Mouse (Mus musculus): ENCODE data around the gene Slc12a3. TPM values are rescaled to one million over a fixed set of nuclear protein-coding genes. Genes with fewer than 3 reads are reported as not detected.

Gene Slc12a3
- total RNA-seq, 1 experiment from 2014 or later, result 0.09 TPM

GRCm38 (mm10) chr8:94333345-94333744 is 4.3 kb downstream of the Slc12a3 start:
- no peak for DNase-seq

DNA sequence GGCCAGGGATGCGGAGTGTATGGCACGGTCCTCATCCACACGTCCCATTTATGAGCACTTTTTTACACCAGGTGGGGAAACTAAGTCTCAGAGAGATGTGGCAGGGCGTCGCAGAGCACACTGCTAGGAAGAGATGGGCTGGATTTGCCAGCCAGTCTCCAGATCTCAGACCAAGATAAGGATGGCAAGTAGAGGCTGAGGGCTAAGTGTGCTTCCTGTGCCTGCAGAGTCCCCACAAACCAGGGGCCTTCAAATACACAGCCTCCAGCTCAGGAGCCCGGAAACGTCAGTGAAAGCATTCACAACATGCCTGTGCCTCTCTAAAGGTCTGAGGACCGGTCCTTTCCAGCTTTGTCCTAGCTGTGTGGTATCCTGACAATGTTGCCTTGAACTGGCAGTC is 8.6 kb downstream of the Slc12a3 start:
- no peak for DNase-seq

DNA sequence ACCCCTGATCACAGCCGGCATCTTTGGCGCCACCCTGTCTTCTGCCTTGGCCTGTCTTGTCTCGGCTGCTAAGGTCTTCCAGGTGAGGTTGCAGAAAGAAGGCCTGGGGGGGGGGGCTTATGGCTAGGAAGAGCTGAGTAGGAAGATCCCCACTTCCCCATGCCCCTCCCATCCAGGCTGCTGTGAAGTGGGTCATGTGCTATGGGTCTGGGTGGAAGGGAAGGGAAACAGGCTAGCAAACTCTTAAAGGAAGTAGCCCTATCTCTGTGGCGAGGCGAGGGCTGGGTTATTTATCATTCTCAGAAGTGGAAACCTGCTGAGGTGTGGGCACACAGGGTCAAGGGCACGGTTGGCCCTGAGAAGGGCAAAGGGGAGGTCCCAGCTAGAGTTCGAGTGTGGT is 11.8 kb downstream of the Slc12a3 start:
- no peak for DNase-seq

GRCm38 (mm10) chr8:94342691-94343090 is 13.7 kb downstream of the Slc12a3 start:
- DNase-seq, result no peak

DNA sequence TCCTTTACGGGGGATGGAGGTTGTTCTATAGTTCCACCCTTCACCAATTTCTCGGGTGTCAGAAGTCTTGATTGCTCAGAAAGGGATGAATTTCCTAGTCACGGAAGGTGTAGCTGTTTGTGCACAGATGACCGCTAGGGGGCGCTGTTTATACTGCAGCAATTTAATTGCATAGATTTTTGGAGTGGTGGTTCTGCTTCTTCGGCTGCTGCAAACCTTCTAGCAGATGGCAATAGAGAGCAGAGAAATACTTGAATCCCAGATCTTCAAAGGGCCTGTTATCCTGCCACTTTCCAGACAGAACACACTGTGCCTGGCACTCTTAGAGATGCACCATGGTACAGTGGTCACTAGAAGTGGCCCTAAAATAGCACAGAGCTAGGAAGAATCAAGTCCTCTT is 14.3 kb downstream of the Slc12a3 start:
- DNase-seq, result peak; percentile 80

DNA sequence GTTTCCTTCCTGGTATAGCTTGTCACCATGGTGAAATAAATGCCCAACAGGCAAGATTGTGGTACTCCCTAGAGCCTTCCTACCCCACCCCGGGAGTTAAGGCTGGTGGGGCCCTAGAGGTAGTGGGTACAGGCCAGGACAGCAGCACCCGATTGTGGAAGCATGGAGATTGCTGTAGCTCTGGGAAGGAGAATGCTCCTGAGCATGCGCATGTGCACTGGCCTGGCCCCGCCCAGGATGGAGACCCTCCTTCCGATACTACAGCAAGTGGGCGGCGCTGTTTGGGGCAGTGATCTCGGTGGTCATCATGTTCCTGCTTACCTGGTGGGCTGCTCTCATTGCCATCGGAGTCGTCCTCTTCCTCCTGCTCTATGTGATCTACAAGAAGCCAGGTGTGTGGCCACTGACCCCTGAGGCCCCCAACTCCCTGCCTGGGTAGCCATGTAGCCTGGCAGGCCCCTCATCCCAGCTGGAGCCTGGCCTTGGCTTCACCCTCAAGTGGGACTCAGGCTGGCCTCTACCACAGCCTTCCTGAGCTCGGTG is 14.8 kb downstream of the Slc12a3 start:
- DNase-seq, result no peak

- no peak for DNase-seq
Measured at GRCm38 (mm10) chr8:94345657-94346056, 16.7 kb downstream of the Slc12a3 start.

- no peak for DNase-seq
Measured at GRCm38 (mm10) chr8:94346264-94346663, 17.3 kb downstream of the Slc12a3 start.

GRCm38 (mm10) chr8:94348425-94348824 is 19.4 kb downstream of the Slc12a3 start:
- DNase-seq, result no peak

GRCm38 (mm10) chr8:94354069-94354531 is 25.1 kb downstream of the Slc12a3 start:
- DNase-seq, result no peak

- no peak for DNase-seq
Measured at GRCm38 (mm10) chr8:94354571-94354970, 25.6 kb downstream of the Slc12a3 start.

- no peak for DNase-seq
Measured at GRCm38 (mm10) chr8:94357220-94357619, 28.2 kb downstream of the Slc12a3 start.

DNA sequence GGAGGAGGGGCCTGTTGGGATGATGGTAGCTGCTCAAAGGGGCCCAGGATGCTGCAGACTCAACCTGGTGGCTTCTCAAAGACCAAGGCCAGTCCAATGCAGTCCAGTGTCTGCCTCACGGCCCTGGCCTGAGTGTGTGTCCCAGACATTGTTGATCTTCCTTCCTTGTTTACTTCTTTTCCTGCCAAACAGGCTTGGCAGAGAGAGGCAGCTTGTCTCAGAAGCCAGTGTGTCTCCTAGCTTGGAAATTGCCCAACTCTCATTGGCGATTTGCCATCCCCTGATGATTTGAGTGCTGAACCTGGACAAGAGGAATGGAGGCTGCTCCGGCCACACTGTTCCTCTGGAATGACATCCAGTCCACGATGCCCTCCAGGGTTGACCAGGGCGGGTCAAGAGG is 29.5 kb downstream of the Slc12a3 start:
- peak; percentile 85 for DNase-seq

GRCm38 (mm10) chr8:94361774-94362431 is 32.9 kb downstream of the Slc12a3 start:
- no peak for DNase-seq

DNA sequence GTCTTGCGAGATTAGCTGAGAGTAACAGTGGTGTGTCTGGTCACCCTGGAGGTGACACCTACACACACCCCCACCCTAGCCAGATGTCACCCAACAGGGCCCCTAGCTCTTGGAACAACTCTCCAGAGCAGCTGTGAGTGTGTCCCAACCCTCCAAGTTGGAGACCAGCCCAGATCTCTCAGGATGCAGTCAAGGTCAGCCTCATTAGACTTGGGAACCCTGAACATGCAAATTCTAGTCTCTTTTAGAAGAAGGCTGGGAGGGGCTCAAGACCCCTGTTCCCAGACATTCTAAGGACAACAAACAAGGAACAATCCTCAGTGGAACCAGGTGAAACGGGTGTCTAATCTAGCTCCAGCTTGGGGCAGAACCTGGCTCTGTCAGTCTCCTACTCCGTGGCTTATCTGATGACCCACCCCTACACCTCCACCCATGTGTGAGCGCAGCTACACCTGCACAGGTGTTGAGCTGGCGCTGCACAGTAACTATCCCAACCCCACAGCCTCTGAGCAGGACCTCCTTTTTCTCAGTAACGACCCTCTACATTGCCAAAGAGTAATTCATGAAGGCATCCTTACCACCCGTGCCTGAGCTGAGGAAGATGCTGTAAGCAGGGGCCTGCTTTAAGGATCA is 33.7 kb downstream of the Slc12a3 start:
- peak; percentile 28 for DNase-seq

- DNase-seq, result peak; percentile 61
Measured at GRCm38 (mm10) chr8:94363288-94363688, 34.3 kb downstream of the Slc12a3 start.

GRCm38 (mm10) chr8:94363906-94364305 is 34.9 kb downstream of the Slc12a3 start:
- peak; percentile 68 for DNase-seq

DNA sequence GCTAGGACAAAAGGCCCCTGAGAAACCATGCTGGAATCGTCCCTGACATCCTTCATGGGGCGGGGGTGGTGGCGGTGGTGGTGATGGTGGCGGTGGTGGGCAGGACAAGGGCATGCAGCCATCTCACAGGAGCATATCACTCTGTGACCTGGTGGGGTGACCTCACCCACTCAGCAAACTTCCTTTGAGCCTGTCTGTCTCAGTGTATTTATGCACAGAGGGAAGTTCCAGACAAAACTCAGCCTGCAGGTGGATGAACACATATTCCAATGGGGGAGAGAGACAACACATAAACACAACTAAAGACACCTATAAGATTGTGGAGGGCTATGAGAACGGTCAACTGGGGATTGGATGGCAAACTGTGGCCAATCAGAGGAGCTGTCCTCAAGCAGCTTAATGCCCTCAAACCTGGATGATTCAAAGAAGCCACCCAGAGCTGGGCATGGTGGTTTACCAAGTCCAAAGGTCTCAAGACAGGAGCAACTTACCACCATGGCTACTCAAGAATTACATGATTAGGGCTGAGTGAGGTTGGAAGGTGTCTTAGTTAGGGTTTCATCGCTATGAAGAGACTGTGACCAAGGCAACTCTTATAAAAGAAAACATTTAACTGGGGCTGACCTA is 35.8 kb downstream of the Slc12a3 start:
- DNase-seq, result no peak

DNA sequence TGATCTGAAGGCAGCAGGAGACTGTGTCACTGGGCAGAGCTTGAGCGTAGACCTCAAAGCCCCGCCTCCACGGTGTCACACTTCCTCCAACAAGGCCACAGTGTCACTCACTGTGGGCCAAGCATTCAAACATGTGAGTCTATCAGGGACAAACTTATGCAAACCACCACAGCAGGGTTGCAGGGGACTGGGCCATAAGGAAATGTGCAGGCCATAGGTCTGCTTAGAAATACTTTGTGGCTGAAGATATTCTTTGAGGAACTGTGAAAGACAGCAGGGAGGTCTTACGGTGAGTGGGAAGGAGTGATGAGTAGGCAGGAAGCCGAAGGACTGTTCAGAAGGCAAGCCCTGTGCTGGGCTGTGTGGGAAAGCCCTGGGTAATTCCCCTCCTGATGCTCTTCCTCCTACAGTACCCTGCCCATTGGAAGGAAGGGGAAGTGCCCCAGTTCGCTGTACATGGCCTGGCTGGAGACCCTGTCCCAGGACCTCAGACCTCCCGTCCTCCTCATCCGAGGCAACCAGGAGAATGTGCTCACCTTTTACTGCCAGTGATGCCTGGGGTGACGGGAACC is 36.5 kb downstream of the Slc12a3 start:
- DNase-seq, result peak; percentile 51

DNA sequence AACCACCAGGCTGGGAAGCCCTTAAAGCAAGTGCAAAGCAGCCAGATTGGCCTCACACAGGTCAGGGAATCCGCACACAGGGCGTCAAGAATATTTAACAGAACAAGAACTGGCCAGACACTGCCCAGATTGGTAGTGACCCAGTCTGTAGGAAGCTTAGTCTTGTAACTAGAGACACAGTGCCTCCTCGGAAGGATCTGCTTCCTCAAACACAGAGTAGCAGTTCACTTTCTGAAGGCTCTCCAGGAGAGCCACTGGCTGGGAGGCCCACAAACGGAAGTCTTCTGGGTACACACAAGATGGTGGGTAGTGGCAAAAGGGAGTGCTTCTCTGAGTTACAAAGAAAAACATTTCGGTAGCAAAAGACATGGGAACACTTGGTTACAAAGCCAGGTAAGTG is 41.8 kb downstream of the Slc12a3 start:
- DNase-seq, result no peak

- no peak for DNase-seq
Measured at GRCm38 (mm10) chr8:94372955-94373599, 44.1 kb downstream of the Slc12a3 start.

- no peak for DNase-seq
Measured at GRCm38 (mm10) chr8:94375551-94375991, 46.6 kb downstream of the Slc12a3 start.

All from adrenal gland, postnatal 25 days (tissue).